Mouse (Mus musculus) MEL (cell line): Measurements from ENCODE around the gene Castor1.

Experiments used
- CHD2 ChIP-seq: IDR thresholded peaks from 2 replicates; pipeline ENCODE4 v1.6.1; 2011; ENCODE audit warnings: low read length, improper control_type of control experiment
- CTCF ChIP-seq, 3 experiments: IDR thresholded peaks in 2 of 3; conservative IDR thresholded peaks in 1 of 3; 2 replicates each; pipeline ENCODE4 v1.5.1; 2011 to 2012; ENCODE audit warnings: low read length in 3 of 3, low read depth in 2 of 3, mild to moderate bottlenecking in 2 of 3, improper control_type of control experiment in 1 of 3, inconsistent platforms in 1 of 3, mixed read lengths in 1 of 3, moderate library complexity in 1 of 3; ENCODE audit not compliant: control insufficient read depth in 1 of 3, insufficient read depth in 1 of 3, poor library complexity in 1 of 3, severe bottlenecking in 1 of 3
- E2F4 ChIP-seq: IDR thresholded peaks from 2 replicates; pipeline ENCODE4 v1.6.1; 2011; ENCODE audit warnings: low read depth, low read length, improper control_type of control experiment, borderline replicate concordance
- GATA1 ChIP-seq: IDR thresholded peaks from 2 replicates; pipeline ENCODE4 v1.6.1; 2011; ENCODE audit warnings: low read depth, low read length, improper control_type of control experiment
- MAX ChIP-seq: IDR thresholded peaks from 2 replicates; pipeline ENCODE4 v1.6.1; 2011; ENCODE audit warnings: low read length, improper control_type of control experiment
- MEF2A ChIP-seq: IDR thresholded peaks from 2 replicates; pipeline ENCODE4 v1.6.1; 2014; ENCODE audit warnings: low read depth, mild to moderate bottlenecking, inconsistent platforms, low read length, improper control_type of control experiment; ENCODE audit not compliant: poor library complexity, insufficient replicate concordance, severe bottlenecking; ENCODE audit errors: extremely low read depth
- POLR2A ChIP-seq, 2 experiments: IDR thresholded peaks; 2 replicates each; pipeline ENCODE4 v1.6.1; 2011 to 2012; ENCODE audit warnings: low read length in 2 of 2, mild to moderate bottlenecking in 2 of 2, control low read depth in 1 of 2, improper control_type of control experiment in 1 of 2, low read depth in 1 of 2, moderate library complexity in 1 of 2; ENCODE audit not compliant: control insufficient read depth in 1 of 2, insufficient read depth in 1 of 2, poor library complexity in 1 of 2
- POLR2AphosphoS2 ChIP-seq: IDR thresholded peaks from 2 replicates; pipeline ENCODE4 v1.6.1; 2011; ENCODE audit warnings: low read length, improper control_type of control experiment
- TBP ChIP-seq: IDR thresholded peaks from 2 replicates; pipeline ENCODE4 v1.8.0; 2011; ENCODE audit warnings: low read depth, low read length, improper control_type of control experiment
- UBTF ChIP-seq: IDR thresholded peaks from 2 replicates; pipeline ENCODE4 v1.6.1; 2012; ENCODE audit warnings: low read depth, mild to moderate bottlenecking, inconsistent platforms, low read length, improper control_type of control experiment, moderate library complexity, borderline replicate concordance; ENCODE audit not compliant: insufficient read depth
- USF1 ChIP-seq: IDR thresholded peaks from 2 replicates; pipeline ENCODE4 v1.6.1; 2014; ENCODE audit warnings: low read depth, mild to moderate bottlenecking, inconsistent platforms, low read length, improper control_type of control experiment, moderate library complexity
- ZC3H11A ChIP-seq: IDR thresholded peaks from 2 replicates; pipeline ENCODE4 v1.6.1; 2012; ENCODE audit warnings: low read depth, mild to moderate bottlenecking, inconsistent platforms, low read length, improper control_type of control experiment

- no peak for TF ChIP-seq E2F4
- TF ChIP-seq CTCF (IDR thresholded peaks at IDR 0.05 in 2 of 3, conservative IDR thresholded peaks at IDR 0.05 in 1 of 3; ENCODE audit: control insufficient read depth in 1 of 3, insufficient read depth in 1 of 3, low read depth in 2 of 3, low read length in 3 of 3, poor library complexity in 1 of 3, severe bottlenecking in 1 of 3), result no peak
- TF ChIP-seq USF1, result no peak
- no peak for TF ChIP-seq POLR2A (IDR thresholded peaks at IDR 0.05; ENCODE audit: control insufficient read depth in 1 of 2, insufficient read depth in 1 of 2, low read depth in 1 of 2, low read length in 2 of 2, poor library complexity in 1 of 2)
- TF ChIP-seq MEF2A, result no peak
- TF ChIP-seq MAX, result no peak
- TF ChIP-seq CHD2, result no peak
- no peak for TF ChIP-seq UBTF
- TF ChIP-seq POLR2AphosphoS2, result no peak
- no peak for TF ChIP-seq ZC3H11A
- no peak for TF ChIP-seq GATA1
- no peak for TF ChIP-seq TBP
Measured at GRCm38 (mm10) chr11:4256846-4257607, 39.0 kb downstream of the Castor1 start, which contains the start of gene Lif.
